Mouse (Mus musculus) spleen, adult 18-20 months (tissue): ENCODE measurements around the gene Srek1.
A peak's percentile ranks its signal among the peaks of the same experiment; 100 is the strongest.

ENCODE experiments used
- DNase-seq, 2 experiments: peaks; one replicate each; pipeline ENCODE4 v3.0.0; 2022; ENCODE audit warnings: mixed read lengths in 2 of 2

The Srek1 gene

GRCm38 (mm10) chr13:103711406-103712025, 62.9 kb downstream of the Srek1 start:
- no peak for DNase-seq

GRCm38 (mm10) chr13:103710359-103710781, 64.0 kb downstream of the Srek1 start:
- peak in 1 of 2 experiments; percentile 47 for DNase-seq

DNA sequence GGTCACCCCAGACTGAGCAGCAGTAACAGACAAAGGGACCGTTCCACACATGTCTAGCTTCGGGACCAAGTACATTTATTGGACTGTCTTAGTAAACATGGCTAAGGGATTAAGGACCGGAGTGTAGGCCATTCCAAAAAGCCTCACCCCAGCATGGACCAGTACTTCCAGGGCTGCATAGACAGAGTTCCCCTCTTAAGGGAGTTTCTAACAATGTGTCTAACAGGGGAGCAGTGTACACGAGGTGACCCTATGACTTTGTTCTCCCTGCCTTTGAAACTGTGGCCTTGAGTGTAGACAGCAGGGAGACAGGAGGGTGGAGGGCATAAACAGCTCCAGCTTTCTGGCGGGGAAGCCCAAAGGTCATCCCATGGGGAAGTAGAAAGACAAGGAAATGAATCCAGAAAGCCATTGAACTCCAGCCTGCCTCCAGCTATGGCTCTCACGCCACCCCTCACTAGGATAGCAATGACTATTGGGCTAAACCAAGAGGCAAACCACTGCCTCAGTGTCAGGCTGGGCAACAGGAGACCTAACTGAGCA, 68.9 kb downstream of the Srek1 start:
- no peak for DNase-seq

DNA sequence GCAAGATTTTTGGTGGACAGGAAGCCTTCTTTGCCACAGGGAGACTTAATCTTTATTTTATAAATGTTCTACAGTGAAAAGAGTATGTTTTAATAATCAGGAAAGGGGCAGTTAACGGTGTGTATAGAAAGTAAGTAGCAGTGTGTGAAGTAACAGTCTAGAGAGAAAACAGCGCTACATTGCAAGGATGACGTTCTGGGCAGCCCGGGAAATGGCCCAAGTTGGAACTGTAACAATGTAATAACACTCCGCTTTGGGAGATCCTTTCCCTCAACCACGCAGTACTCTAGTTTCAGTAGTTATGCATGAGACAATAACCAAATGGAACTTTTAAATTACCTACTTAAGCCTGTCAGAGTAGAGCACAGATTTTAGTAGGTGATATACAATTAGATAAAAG, 70.6 kb downstream of the Srek1 start:
- no peak for DNase-seq

GRCm38 (mm10) chr13:103703386-103703785, 71.0 kb downstream of the Srek1 start:
- peak; percentile 11 to 52 for DNase-seq

DNA sequence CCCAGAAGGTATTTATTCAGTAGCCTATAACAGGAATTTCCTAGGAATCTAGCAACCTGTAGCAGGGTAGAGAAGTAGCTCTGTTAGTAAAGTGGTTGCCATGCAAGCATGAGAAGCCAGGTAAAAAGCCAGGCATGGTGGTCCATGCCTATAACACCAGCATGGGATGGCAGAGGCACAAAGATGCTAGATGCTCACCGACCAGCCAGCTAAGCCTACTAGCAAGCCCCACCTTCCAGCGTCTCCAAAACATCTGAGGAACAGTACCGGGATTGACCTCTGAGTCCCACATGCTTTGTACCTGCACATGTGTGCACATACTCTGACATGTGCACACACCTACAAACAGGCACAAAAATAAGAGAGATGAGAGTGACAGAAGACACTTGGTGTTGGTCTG, 72.1 kb downstream of the Srek1 start:
- no peak for DNase-seq

- no peak for DNase-seq
Observed at GRCm38 (mm10) chr13:103700752-103701151, 73.7 kb downstream of the Srek1 start.

GRCm38 (mm10) chr13:103697993-103698392, 76.4 kb downstream of the Srek1 start:
- DNase-seq = no peak

GRCm38 (mm10) chr13:103696164-103696563, 78.2 kb downstream of the Srek1 start:
- DNase-seq = peak in 1 of 2 experiments; percentile 28

GRCm38 (mm10) chr13:103695456-103695855, 79.0 kb downstream of the Srek1 start:
- DNase-seq = no peak
